Comparison of ENCODE assay signal across 22 mouse cellular contexts in genomic region chr5:36523219-36523703, GRCm38 (mm10). TPM values are rescaled to one million over a fixed set of nuclear protein-coding genes. Genes with fewer than 3 reads are reported as not detected.
DNase-seq lines count a peak whose midpoint lies in the region; ATAC-seq and TF ChIP-seq lines count a peak whose summit lies in the region.
"Had no signal": no experiment of that assay in that cellular context is flagged by ENCODE, and none has a peak within 500 bp of the region (broad histone marks: within the 10 kb centered on the region; RNA-seq: fewer than 3 reads in every experiment).

No protein-coding gene starts in this region.

- H3K9me3 ChIP-seq in heart, embryonic 16.5 days (replicated peaks; ENCODE audit: control insufficient read depth, low read length), result no peaks in the 10 kb centered on the region
- H3K9me3 ChIP-seq in megakaryocyte, embryonic 14.5 days, result no peaks in the 10 kb centered on the region
- H3K9me3 ChIP-seq in liver, embryonic 14.5 days (ENCODE audit: control insufficient read depth, low read length), result no peaks in the 10 kb centered on the region
- H3K9me3 ChIP-seq: embryonic facial prominence, embryonic 15.5 days; forebrain, embryonic 15.5 days; G1E; hindbrain, embryonic 13.5 days; limb, embryonic 13.5 days; midbrain, embryonic 12.5 days had no signal

- H3K4me1 ChIP-seq in heart, embryonic 16.5 days (ENCODE audit: control insufficient read depth, insufficient read depth, low read length), result peaks cover 10% of the 10 kb centered on the region
- peaks cover 88% of the 10 kb centered on the region for H3K4me1 ChIP-seq in megakaryocyte, embryonic 14.5 days
- peaks cover 0 to 6% of the 10 kb centered on the region in 2 experiments; a peak in 2 of 4 replicates for H3K4me1 ChIP-seq in liver, embryonic 14.5 days (replicated peaks; ENCODE audit: control insufficient read depth in 2 of 2, insufficient read depth in 2 of 2, low read length in 1 of 2)
- H3K4me1 ChIP-seq: limb, embryonic 13.5 days had no signal

- 52% methylated on average over 5 of the region's 5 CpGs for WGBS in heart, embryonic 16.5 days
- WGBS in liver, embryonic 14.5 days (ENCODE audit: insufficient replicate concordance), result 25% methylated on average over 5 of the region's 5 CpGs

- no peak overlapping the region for H3K4me3 ChIP-seq in heart, embryonic 16.5 days (ENCODE audit: low read length)
- peak overlapping the region; percentile 81 for H3K4me3 ChIP-seq in megakaryocyte, embryonic 14.5 days (replicated peaks)
- no peak overlapping the region for H3K4me3 ChIP-seq in liver, embryonic 14.5 days (ENCODE audit: insufficient read depth in 1 of 2, low read depth in 2 of 2, low read length in 2 of 2)
- H3K4me3 ChIP-seq: embryonic facial prominence, embryonic 15.5 days; forebrain, embryonic 15.5 days; hindbrain, embryonic 13.5 days; limb, embryonic 13.5 days; midbrain, embryonic 12.5 days had no signal

- ATAC-seq in heart, embryonic 16.5 days (replicated peaks; ENCODE audit: extremely low read depth, insufficient read depth, low FRiP score), result no peak
- no peak for ATAC-seq in megakaryocyte, adult 5-6 weeks (ENCODE audit: poor library complexity, severe bottlenecking)
- peak; percentile 59; the same call in 1 of the 2 replicates for ATAC-seq in liver, embryonic 14.5 days (ENCODE audit: insufficient read depth)
- ATAC-seq: forebrain, embryonic 15.5 days had no signal

- H3K4me2 ChIP-seq in heart, embryonic 16.5 days (ENCODE audit: low read depth, low read length), result no peak overlapping the region
- H3K4me2 ChIP-seq in liver, embryonic 14.5 days (ENCODE audit: low read depth), result no peak overlapping the region
- H3K4me2 ChIP-seq: embryonic facial prominence, embryonic 15.5 days; forebrain, embryonic 15.5 days; hindbrain, embryonic 13.5 days; limb, embryonic 13.5 days; midbrain, embryonic 12.5 days had no signal

- DNase-seq in heart, adult 18-20 months, result no peak
- no peak for DNase-seq in liver, embryonic 14.5 days (ENCODE audit: low read depth in 3 of 3, low spot score in 3 of 3)
- no peak for DNase-seq in gastrocnemius, postnatal 36 days
- no peak for DNase-seq in gastrocnemius, postnatal 14 days
- DNase-seq: adrenal gland, postnatal 14 days; B cell, adult 2 months; cerebellum, adult 8-10 months; heart, adult 11 months; heart, postnatal 36 days; lung, adult 2 months had no signal

- TF ChIP-seq CTCF in liver, embryonic 14.5 days (IDR thresholded peaks at IDR 0.05; ENCODE audit: low read depth), result no peak

- H3K27me3 ChIP-seq in heart, embryonic 16.5 days (ENCODE audit: control insufficient read depth, insufficient read depth, low read length), result no peaks in the 10 kb centered on the region
- H3K27me3 ChIP-seq in megakaryocyte, embryonic 14.5 days (replicated peaks), result no peaks in the 10 kb centered on the region
- H3K27me3 ChIP-seq in liver, embryonic 14.5 days (ENCODE audit: control insufficient read depth, insufficient read depth, low read length), result no peaks in the 10 kb centered on the region
- H3K27me3 ChIP-seq: CH12.LX; embryonic facial prominence, embryonic 15.5 days; forebrain, embryonic 15.5 days; hindbrain, embryonic 13.5 days; limb, embryonic 13.5 days; midbrain, embryonic 12.5 days had no signal

- no peak overlapping the region for H3K9ac ChIP-seq in heart, embryonic 16.5 days (ENCODE audit: low read length)
- H3K9ac ChIP-seq in liver, embryonic 14.5 days (replicated peaks), result no peak overlapping the region
- H3K9ac ChIP-seq: embryonic facial prominence, embryonic 15.5 days; forebrain, embryonic 15.5 days; hindbrain, embryonic 13.5 days; limb, embryonic 13.5 days; midbrain, embryonic 12.5 days had no signal

- peak overlapping the region; percentile 56 for H3K27ac ChIP-seq in heart, embryonic 16.5 days (ENCODE audit: low read length)
- H3K27ac ChIP-seq in liver, embryonic 14.5 days, result no peak overlapping the region
- H3K27ac ChIP-seq: embryonic facial prominence, embryonic 15.5 days; forebrain, embryonic 15.5 days; hindbrain, embryonic 13.5 days; limb, embryonic 13.5 days; midbrain, embryonic 12.5 days had no signal

- peaks cover 24% of the 10 kb centered on the region for H3K36me3 ChIP-seq in heart, embryonic 16.5 days (ENCODE audit: control insufficient read depth, insufficient read depth)
- peaks cover 98% of the 10 kb centered on the region for H3K36me3 ChIP-seq in megakaryocyte, embryonic 14.5 days (replicated peaks; ENCODE audit: low read length)
- H3K36me3 ChIP-seq in liver, embryonic 14.5 days (replicated peaks; ENCODE audit: control insufficient read depth, insufficient read depth, low read depth), result no peaks in the 10 kb centered on the region; the same call in 1 of the 2 replicates

- no peak for TF ChIP-seq EP300 in liver, embryonic 14.5 days (IDR thresholded peaks at IDR 0.05; ENCODE audit: low read depth)

- intact Hi-C loops in gastrocnemius, postnatal 36 days (cut with DNase I), result no loop called here
- intact Hi-C loops in gastrocnemius, postnatal 14 days (cut with DNase I; ENCODE audit: low total_unique reads), result no loop called here

RNA-seq across cellular contexts. Expression of gene Ccdc96, which starts 38.9 kb away (rescaled TPM):
- polyA plus RNA-seq in heart, embryonic 16.5 days (2015; fragmentation: Nextera tagmentation; extraction: Ambion mirVana), result 0.37 TPM in 2 replicates
- under 1 TPM; 0.13 to 0.42 TPM for total RNA-seq in heart, adult 18-20 months (2021)
- 0.57 TPM in 1 of 2 replicates, not detected in the other for polyA plus RNA-seq in megakaryocyte, embryonic 14.5 days (2012; ENCODE audit: insufficient read depth, low replicate concordance)
- 0.57 TPM in 1 of 2 replicates, not detected in the other for total RNA-seq in megakaryocyte, adult 5-6 weeks (2015)
- 0.08 and 0.18 TPM in 2 replicates for total RNA-seq in megakaryocyte, adult 5-6 weeks (2017)
- polyA plus RNA-seq in liver, embryonic 14.5 days (2012; rRNA removed), result 0.10 and 0.11 TPM in 2 replicates
- 0.11 and 0.18 TPM in 2 replicates for polyA plus RNA-seq in liver, embryonic 14.5 days (2014; fragmentation: Nextera tagmentation; extraction: Ambion mirVana)
- total RNA-seq in gastrocnemius, postnatal 36 days (2021), result under 1 TPM; 0.10 to 0.15 TPM
- total RNA-seq in gastrocnemius, postnatal 14 days (2021), result under 1 TPM in 1 of 2 experiments, not detected in 1; 0.16 TPM
- total RNA-seq: monocyte, adult 5-6 weeks had no signal
- polyA plus RNA-seq: small intestine, adult 2 months had no signal

RNA-seq across cellular contexts. Expression of gene Tada2b, which starts 39.2 kb away (rescaled TPM):
- polyA plus RNA-seq in heart, embryonic 16.5 days (2015; fragmentation: Nextera tagmentation; extraction: Ambion mirVana), result 1.7 TPM in 2 replicates
- 10 to 100 TPM; 15.8 to 16.2 TPM for total RNA-seq in heart, adult 18-20 months (2021)
- 37.5 and 60.1 TPM in 2 replicates for polyA plus RNA-seq in megakaryocyte, embryonic 14.5 days (2012; ENCODE audit: insufficient read depth, low replicate concordance)
- total RNA-seq in megakaryocyte, adult 5-6 weeks (2015), result 12.0 and 14.0 TPM in 2 replicates
- total RNA-seq in megakaryocyte, adult 5-6 weeks (2017), result 16.5 and 23.3 TPM in 2 replicates
- polyA plus RNA-seq in liver, embryonic 14.5 days (2012; rRNA removed), result 3.7 and 4.6 TPM in 2 replicates
- 1.4 and 2.2 TPM in 2 replicates for polyA plus RNA-seq in liver, embryonic 14.5 days (2014; fragmentation: Nextera tagmentation; extraction: Ambion mirVana)
- total RNA-seq in gastrocnemius, postnatal 36 days (2021), result 10 to 100 TPM; 11.6 to 13.0 TPM
- 10 to 100 TPM; 11.8 to 12.2 TPM for total RNA-seq in gastrocnemius, postnatal 14 days (2021)

RNA-seq across cellular contexts. Expression of gene Grpel1, which starts 58.5 kb away (rescaled TPM):
- 65.3 and 68.4 TPM in 2 replicates for polyA plus RNA-seq in heart, embryonic 16.5 days (2015; fragmentation: Nextera tagmentation; extraction: Ambion mirVana)
- total RNA-seq in heart, adult 18-20 months (2021), result 10 to 100 TPM; 66.0 to 69.3 TPM
- 4.2 and 17.4 TPM in 2 replicates for polyA plus RNA-seq in megakaryocyte, embryonic 14.5 days (2012; ENCODE audit: insufficient read depth, low replicate concordance)
- 24.3 and 24.7 TPM in 2 replicates for total RNA-seq in megakaryocyte, adult 5-6 weeks (2015)
- 21.9 and 24.3 TPM in 2 replicates for total RNA-seq in megakaryocyte, adult 5-6 weeks (2017)
- polyA plus RNA-seq in liver, embryonic 14.5 days (2012; rRNA removed), result 10.4 and 16.8 TPM in 2 replicates
- polyA plus RNA-seq in liver, embryonic 14.5 days (2014; fragmentation: Nextera tagmentation; extraction: Ambion mirVana), result 40.6 and 42.4 TPM in 2 replicates
- 10 to 100 TPM; 30.9 to 34.7 TPM for total RNA-seq in gastrocnemius, postnatal 36 days (2021)
- 10 to 100 TPM; 34.2 to 38.3 TPM for total RNA-seq in gastrocnemius, postnatal 14 days (2021)
